Mouse (Mus musculus): ENCODE measurements at regions not wholly inside any gene's neighbourhood (a gene's known extent, or its start where the extent isn't known, plus 50 kb on each side); places are given as distances from the start of the nearest gene placed in this dataset.

- Histone ChIP-seq H3K27ac (ENCODE audit: control insufficient read depth, low read depth, low read length) (no peak overlapping the region), H3K9ac (ENCODE audit: control insufficient read depth, low read depth, low read length, poor library complexity, severe bottlenecking) (no peak overlapping the region), H3K27me3 (ENCODE audit: control insufficient read depth in 1 of 2, insufficient read depth in 2 of 2, low read length in 2 of 2) (no peaks in the 10 kb centered on the region), H3K36me3 (ENCODE audit: control insufficient read depth in 1 of 2, insufficient read depth in 2 of 2, low read length in 2 of 2) (no peaks in the 10 kb centered on the region), H3K4me3 (ENCODE audit: control insufficient read depth in 1 of 2, insufficient read depth in 1 of 2, low read depth in 2 of 2, low read length in 2 of 2) (no peak overlapping the region), H3K79me2 (ENCODE audit: control insufficient read depth, insufficient read depth, low read length, poor library complexity) (no peaks in the 10 kb centered on the region), H3K4me1 (ENCODE audit: control insufficient read depth in 1 of 2, insufficient read depth in 2 of 2, low read length in 2 of 2) (no peaks in the 10 kb centered on the region), H3K9me3 (replicated peaks; ENCODE audit: insufficient read depth, low read length) (no peaks in the 10 kb centered on the region)
- no peak for DNase-seq (ENCODE audit: low read depth, low spot score)
- TF ChIP-seq NELFE (IDR thresholded peaks at IDR 0.05; ENCODE audit: low read depth, low read length) (no peak), MAFK (IDR thresholded peaks at IDR 0.05; ENCODE audit: borderline replicate concordance, low read depth, low read length) (no peak), MAX (IDR thresholded peaks at IDR 0.05; ENCODE audit: low read length) (no peak), MXI1 (IDR thresholded peaks at IDR 0.05; ENCODE audit: low read depth, low read length) (no peak), SIN3A (IDR thresholded peaks at IDR 0.05; ENCODE audit: low read length) (no peak), CHD1 (IDR thresholded peaks at IDR 0.05; ENCODE audit: low read depth, low read length) (no peak), GATA1 (IDR thresholded peaks at IDR 0.05; ENCODE audit: low read depth, low read length) (no peak), SMC3 (IDR thresholded peaks at IDR 0.05; ENCODE audit: low read depth, low read length) (no peak), MYC (IDR thresholded peaks at IDR 0.05; ENCODE audit: low read depth, low read length) (no peak), ELF1 (IDR thresholded peaks at IDR 0.05; ENCODE audit: low read depth, low read length) (no peak), HCFC1 (IDR thresholded peaks at IDR 0.05; ENCODE audit: low read depth, low read length) (no peak), EP300 (IDR thresholded peaks at IDR 0.05; ENCODE audit: low read depth in 1 of 2, low read length in 2 of 2) (no peak), POLR2A (IDR thresholded peaks at IDR 0.05; ENCODE audit: control insufficient read depth in 1 of 2, insufficient read depth in 1 of 2, low read depth in 1 of 2, low read length in 2 of 2, poor library complexity in 1 of 2) (no peak), ZMIZ1 (IDR thresholded peaks at IDR 0.05; ENCODE audit: low read depth, low read length) (no peak), UBTF (IDR thresholded peaks at IDR 0.05; ENCODE audit: borderline replicate concordance, insufficient read depth, low read depth, low read length) (no peak), USF1 (IDR thresholded peaks at IDR 0.05; ENCODE audit: low read depth, low read length) (no peak), CTCF (IDR thresholded peaks at IDR 0.05 in 2 of 3, conservative IDR thresholded peaks at IDR 0.05 in 1 of 3; ENCODE audit: control insufficient read depth in 1 of 3, insufficient read depth in 1 of 3, low read depth in 2 of 3, low read length in 3 of 3, poor library complexity in 1 of 3, severe bottlenecking in 1 of 3) (no peak), MYB (IDR thresholded peaks at IDR 0.05; ENCODE audit: low read depth, low read length) (no peak), CHD2 (IDR thresholded peaks at IDR 0.05; ENCODE audit: low read length) (no peak)
These were observed 692.0 kb downstream of the Nedd1 start for GRCm38 (mm10) chr10:92030221-92030620.

- no peak overlapping the region for H3K27ac ChIP-seq (ENCODE audit: control insufficient read depth, low read depth, low read length)
- H3K9ac ChIP-seq (ENCODE audit: control insufficient read depth, low read depth, low read length, poor library complexity, severe bottlenecking) = no peak overlapping the region
- no peak for TF ChIP-seq TCF12 (IDR thresholded peaks at IDR 0.05; ENCODE audit: low read depth, low read length)
- TF ChIP-seq JUND (IDR thresholded peaks at IDR 0.05; ENCODE audit: low read depth, low read length) = no peak
- no peak for TF ChIP-seq CHD1 (IDR thresholded peaks at IDR 0.05; ENCODE audit: low read depth, low read length)
- no peak for TF ChIP-seq HCFC1 (IDR thresholded peaks at IDR 0.05; ENCODE audit: low read depth, low read length)
- no peak for TF ChIP-seq ETS1 (IDR thresholded peaks at IDR 0.05; ENCODE audit: low read depth, low read length)
- TF ChIP-seq USF1 (IDR thresholded peaks at IDR 0.05; ENCODE audit: low read depth, low read length) = no peak
- no peak for TF ChIP-seq USF2 (IDR thresholded peaks at IDR 0.05; ENCODE audit: borderline replicate concordance in 1 of 2, insufficient read depth in 1 of 2, low read depth in 1 of 2, low read length in 2 of 2)
- TF ChIP-seq EP300 (IDR thresholded peaks at IDR 0.05; ENCODE audit: low read depth in 1 of 2, low read length in 2 of 2) = no peak
- TF ChIP-seq E2F4 (IDR thresholded peaks at IDR 0.05; ENCODE audit: borderline replicate concordance, low read depth, low read length) = no peak
- no peak for TF ChIP-seq ZNF384 (IDR thresholded peaks at IDR 0.05; ENCODE audit: low read depth, low read length)
- TF ChIP-seq SIN3A (IDR thresholded peaks at IDR 0.05; ENCODE audit: low read length) = no peak
- no peak for TF ChIP-seq ELF1 (IDR thresholded peaks at IDR 0.05; ENCODE audit: low read depth, low read length)
- no peaks in the 10 kb centered on the region for H3K27me3 ChIP-seq (ENCODE audit: control insufficient read depth in 1 of 2, insufficient read depth in 2 of 2, low read length in 2 of 2)
- no peaks in the 10 kb centered on the region for H3K36me3 ChIP-seq (ENCODE audit: control insufficient read depth in 1 of 2, insufficient read depth in 2 of 2, low read length in 2 of 2)
- no peaks in the 10 kb centered on the region for H3K79me2 ChIP-seq (ENCODE audit: control insufficient read depth, insufficient read depth, low read length, poor library complexity)
- H3K9me3 ChIP-seq (replicated peaks; ENCODE audit: insufficient read depth, low read length) = no peaks in the 10 kb centered on the region
- no peak for DNase-seq (ENCODE audit: low read depth, low spot score)
- no peak overlapping the region for H3K4me3 ChIP-seq (ENCODE audit: control insufficient read depth in 1 of 2, insufficient read depth in 1 of 2, low read depth in 2 of 2, low read length in 2 of 2)
- H3K4me1 ChIP-seq (ENCODE audit: control insufficient read depth in 1 of 2, insufficient read depth in 2 of 2, low read length in 2 of 2) = no peaks in the 10 kb centered on the region
These were observed 698.0 kb downstream of the Nedd1 start for GRCm38 (mm10) chr10:92024203-92024602.

All from MEL (cell line).